Mouse (Mus musculus) kidney, adult 2 months (tissue): ENCODE data around the gene Tada2a. TPM values are rescaled to one million over a fixed set of nuclear protein-coding genes. Genes with fewer than 3 reads are reported as not detected.

Source experiments
- DNase-seq: peaks from one replicate; pipeline ENCODE4 v3.0.0; 2021
- H3K27ac ChIP-seq: fragments of 200-500 bp; 2 replicates; pipeline ENCODE4 v1.5.1; 2012; ENCODE audit warnings: low read depth, low read length, control low read depth, inconsistent platforms; ENCODE audit not compliant: insufficient read depth
- H3K27me3 ChIP-seq: fragments of 200-500 bp; replicated peaks from 2 replicates; pipeline ENCODE4 v1.6.1; 2012; ENCODE audit warnings: mild to moderate bottlenecking, moderate library complexity, low read length, inconsistent platforms; ENCODE audit not compliant: control insufficient read depth, insufficient read depth
- H3K36me3 ChIP-seq: fragments of 200-500 bp; 2 replicates; pipeline ENCODE4 v1.6.1; 2012; ENCODE audit warnings: mild to moderate bottlenecking, moderate library complexity, low read length, inconsistent platforms; ENCODE audit not compliant: control insufficient read depth, insufficient read depth
- H3K4me1 ChIP-seq: fragments of 200-500 bp; 2 replicates; pipeline ENCODE4 v1.6.1; 2011; ENCODE audit warnings: low read length; ENCODE audit not compliant: control insufficient read depth, insufficient read depth
- H3K4me3 ChIP-seq: fragments of 200-500 bp; 2 replicates; pipeline ENCODE4 v1.5.1; 2011; ENCODE audit warnings: mild to moderate bottlenecking, low read depth, low read length, control low read depth; ENCODE audit not compliant: insufficient read depth
- CTCF ChIP-seq: fragments of 200-500 bp; conservative IDR thresholded peaks from 2 replicates; pipeline ENCODE4 v1.5.1; 2011; ENCODE audit warnings: low read depth, mild to moderate bottlenecking, control low read depth, low read length, moderate library complexity, mixed read lengths; ENCODE audit not compliant: insufficient read depth, insufficient read length
- POLR2A ChIP-seq: fragments of 200-500 bp; IDR thresholded peaks from one replicate; pipeline ENCODE4 v1.6.1; 2011; ENCODE audit warnings: low read depth, low read length, control low read depth
- WGBS: fragments of 180-500 bp; shearing (Covaris S2); methylation state at CpG from one replicate; pipeline ENCODE4 v1.1.7; 2018; 5-methylcytosine and 5-hydroxymethylcytosine counted together
- polyA plus RNA-seq: library from polyadenylated mRNA; depleted of rRNA; stranded (reverse); fragments of >200 nt; gene quantifications from 2 replicates; pipeline ENCODE4 v1.2.3, GENCODE M21; 2012

Gene Tada2a
- polyA plus RNA-seq, 1 experiment, result 5.6 TPM

GRCm38 (mm10) chr11:84053055-84053454 is 76.3 kb downstream of the Tada2a start:
- Histone ChIP-seq H3K4me3 (no peak overlapping the region), H3K4me1 (no peaks in the 10 kb centered on the region), H3K27me3 (no peaks in the 10 kb centered on the region), H3K27ac (no peak overlapping the region), H3K36me3 (no peaks in the 10 kb centered on the region)
- TF ChIP-seq CTCF, result no peak
- TF ChIP-seq POLR2A, result no peak
- no peak for DNase-seq
- 91% methylated on average over 7 of the region's 7 CpGs for WGBS

GRCm38 (mm10) chr11:84048411-84048810 is 81.0 kb downstream of the Tada2a start:
- Histone ChIP-seq H3K4me3 (no peak overlapping the region), H3K27ac (no peak overlapping the region), H3K4me1 (no peaks in the 10 kb centered on the region), H3K36me3 (no peaks in the 10 kb centered on the region), H3K27me3 (no peaks in the 10 kb centered on the region)
- no peak for DNase-seq
- WGBS, result 60% methylated on average over 10 of the region's 10 CpGs
- TF ChIP-seq POLR2A (no peak), CTCF (no peak)

GRCm38 (mm10) chr11:84047270-84047669 is 82.1 kb downstream of the Tada2a start:
- no peaks in the 10 kb centered on the region for H3K4me1 ChIP-seq
- no peak overlapping the region for H3K4me3 ChIP-seq
- no peaks in the 10 kb centered on the region for H3K27me3 ChIP-seq
- no peaks in the 10 kb centered on the region for H3K36me3 ChIP-seq
- no peak for TF ChIP-seq POLR2A
- TF ChIP-seq CTCF, result no peak
- no peak for DNase-seq
- WGBS, result 76% methylated on average over 4 of the region's 4 CpGs
- no peak overlapping the region for H3K27ac ChIP-seq

- Histone ChIP-seq H3K36me3 (no peaks in the 10 kb centered on the region; the same call in 1 of the 2 replicates), H3K4me1 (no peaks in the 10 kb centered on the region), H3K27me3 (no peaks in the 10 kb centered on the region), H3K27ac (no peak overlapping the region), H3K4me3 (no peak overlapping the region)
- DNase-seq, result no peak
- WGBS, result 33% methylated on average over 1 of the region's 1 CpGs
- TF ChIP-seq CTCF (no peak), POLR2A (no peak)
Measured at GRCm38 (mm10) chr11:84044988-84045387, 84.4 kb downstream of the Tada2a start.

GRCm38 (mm10) chr11:84042808-84043762 is 86.3 kb downstream of the Tada2a start:
- Histone ChIP-seq H3K4me1 (no peaks in the 10 kb centered on the region), H3K27me3 (no peaks in the 10 kb centered on the region), H3K27ac (no peak overlapping the region), H3K36me3 (no peaks in the 10 kb centered on the region; the same call in 1 of the 2 replicates), H3K4me3 (no peak overlapping the region)
- DNase-seq, result no peak
- WGBS, result 65% methylated on average over 14 of the region's 14 CpGs
- no peak for TF ChIP-seq CTCF
- no peak for TF ChIP-seq POLR2A

GRCm38 (mm10) chr11:84040621-84041020 is 88.8 kb downstream of the Tada2a start:
- Histone ChIP-seq H3K27me3 (no peaks in the 10 kb centered on the region), H3K36me3 (no peaks in the 10 kb centered on the region; the same call in 1 of the 2 replicates), H3K4me1 (no peaks in the 10 kb centered on the region), H3K27ac (no peak overlapping the region), H3K4me3 (no peak overlapping the region)
- no peak for DNase-seq
- 88% methylated on average over 6 of the region's 6 CpGs for WGBS
- no peak for TF ChIP-seq POLR2A
- TF ChIP-seq CTCF, result no peak

- Histone ChIP-seq H3K27ac (no peak overlapping the region), H3K4me1 (no peaks in the 10 kb centered on the region), H3K36me3 (no peaks in the 10 kb centered on the region), H3K4me3 (no peak overlapping the region), H3K27me3 (no peaks in the 10 kb centered on the region)
- no peak for DNase-seq
- TF ChIP-seq CTCF (no peak), POLR2A (no peak)
- 82% methylated on average over 5 of the region's 5 CpGs for WGBS
Measured at GRCm38 (mm10) chr11:84033671-84034070, 95.7 kb downstream of the Tada2a start.

- Histone ChIP-seq H3K27me3 (no peaks in the 10 kb centered on the region), H3K36me3 (no peaks in the 10 kb centered on the region), H3K27ac (no peak overlapping the region), H3K4me3 (no peak overlapping the region), H3K4me1 (no peaks in the 10 kb centered on the region)
- TF ChIP-seq POLR2A (no peak), CTCF (no peak)
- no peak for DNase-seq
- WGBS, result 82% methylated on average over 5 of the region's 5 CpGs
Measured at GRCm38 (mm10) chr11:84032559-84032958, 96.8 kb downstream of the Tada2a start.
